Mouse (Mus musculus) midbrain, embryonic 13.5 days (tissue): ENCODE results near the gene Btn1a1. TPM values are rescaled to one million over a fixed set of nuclear protein-coding genes. Genes with fewer than 3 reads are reported as not detected.

Experiments used
- polyA plus RNA-seq: library from polyadenylated mRNA; unstranded; fragments of >200 nt; fragmentation: Nextera tagmentation; extraction: Ambion mirVana; gene quantifications from 2 replicates; pipeline ENCODE4 v1.2.1, GENCODE M21; 2015

The Btn1a1 gene
- polyA plus RNA-seq, 1 experiment from 2014 or later, result 0.04 TPM

Other genes starting within 250 kb of the Btn1a1 start
- gene Vmn1r222, start 230.0 kb downstream of the Btn1a1 start, polyA plus RNA-seq, result not detected in 2 replicates
- gene Vmn1r223, start 218.8 kb downstream of the Btn1a1 start, polyA plus RNA-seq, result not detected in 2 replicates
- 56.3 and 58.9 TPM in 2 replicates for gene Zfp322a, start 96.7 kb downstream of the Btn1a1 start, polyA plus RNA-seq
- 10.8 TPM in 2 replicates for gene Abt1, start 42.0 kb downstream of the Btn1a1 start, polyA plus RNA-seq
- 0.13 TPM in 2 replicates for gene Btn2a2, start 23.0 kb upstream of the Btn1a1 start, polyA plus RNA-seq
- 6.4 and 7.4 TPM in 2 replicates for gene Hist1h4h, start 65.1 kb upstream of the Btn1a1 start, polyA plus RNA-seq
- gene Hist1h2af, start 68.0 kb upstream of the Btn1a1 start, polyA plus RNA-seq, result 1.3 and 3.0 TPM in 2 replicates
- 3.1 and 5.3 TPM in 2 replicates for gene Hist1h3g, start 69.5 kb upstream of the Btn1a1 start, polyA plus RNA-seq
- 0.31 and 0.35 TPM in 2 replicates for gene Hist1h2bh, start 77.5 kb upstream of the Btn1a1 start, polyA plus RNA-seq
- 0.75 and 0.84 TPM in 2 replicates for gene Hist1h3f, start 78.2 kb upstream of the Btn1a1 start, polyA plus RNA-seq
- not detected in 2 replicates for gene Hist1h4f, start 85.7 kb upstream of the Btn1a1 start, polyA plus RNA-seq
- 0.23 and 0.24 TPM in 2 replicates for gene Hist1h1d, start 87.4 kb upstream of the Btn1a1 start, polyA plus RNA-seq
- gene Hist1h3e, start 96.5 kb upstream of the Btn1a1 start, polyA plus RNA-seq, result 3.1 and 4.7 TPM in 2 replicates
- 51.6 and 53.6 TPM in 2 replicates for gene Hist1h2ae, start 105.3 kb upstream of the Btn1a1 start, polyA plus RNA-seq
- gene Hist1h2bg, start 105.5 kb upstream of the Btn1a1 start, polyA plus RNA-seq, result 4.1 and 7.5 TPM in 2 replicates
- gene Hist1h2bf, start 108.3 kb upstream of the Btn1a1 start, polyA plus RNA-seq, result 3.3 and 4.5 TPM in 2 replicates
- gene Hist1h2ad, start 108.5 kb upstream of the Btn1a1 start, polyA plus RNA-seq, result 0.93 and 1.7 TPM in 2 replicates
- gene Hist1h3d, start 109.9 kb upstream of the Btn1a1 start, polyA plus RNA-seq, result 2.1 and 3.1 TPM in 2 replicates
- gene Hist1h4d, start 115.7 kb upstream of the Btn1a1 start, polyA plus RNA-seq, result 74.3 and 84.0 TPM in 2 replicates
- gene Hist1h2be, start 155.2 kb upstream of the Btn1a1 start, polyA plus RNA-seq, result 1.4 and 2.0 TPM in 2 replicates
- 12.6 and 15.0 TPM in 2 replicates for gene Hist1h1e, start 156.7 kb upstream of the Btn1a1 start, polyA plus RNA-seq
- gene Hist1h2ac, start 218.0 kb upstream of the Btn1a1 start, polyA plus RNA-seq, result 0.69 and 1.1 TPM in 2 replicates
- 22.2 and 24.4 TPM in 2 replicates for gene Hist1h2bc, start 218.3 kb upstream of the Btn1a1 start, polyA plus RNA-seq
- gene Hist1h1t, start 229.9 kb upstream of the Btn1a1 start, polyA plus RNA-seq, result not detected in 2 replicates
- 5.1 and 5.8 TPM in 2 replicates for gene Hist1h4c, start 232.6 kb upstream of the Btn1a1 start, polyA plus RNA-seq
- gene Hfe, start 245.0 kb upstream of the Btn1a1 start, polyA plus RNA-seq, result 2.0 and 2.7 TPM in 2 replicates